ENCODE assay signal across 10 mouse cellular contexts in genomic region chr17:29993488-29993887, GRCm38 (mm10). TPM values are rescaled to one million over a fixed set of nuclear protein-coding genes. Genes with fewer than 3 reads are reported as not detected.
DNase-seq lines count a peak whose midpoint lies in the region; ATAC-seq lines count a peak whose summit lies in the region.
"Had no signal": no experiment of that assay in that cellular context is flagged by ENCODE, and none has a peak within 500 bp of the region (broad histone marks: within the 10 kb centered on the region; RNA-seq: fewer than 3 reads in every experiment).

No protein-coding gene starts in this region.

- H3K4me3 ChIP-seq in midbrain, embryonic 14.5 days (replicated peaks; ENCODE audit: low read depth, low read length): no peak overlapping the region
- H3K4me3 ChIP-seq in midbrain, embryonic 15.5 days: no peak overlapping the region
- no peak overlapping the region for H3K4me3 ChIP-seq in kidney, embryonic 15.5 days (replicated peaks)
- H3K4me3 ChIP-seq: limb, embryonic 13.5 days had no signal

- no peak overlapping the region for H3K9ac ChIP-seq in midbrain, embryonic 14.5 days (replicated peaks; ENCODE audit: low read length)
- H3K9ac ChIP-seq in midbrain, embryonic 15.5 days: no peak overlapping the region
- H3K9ac ChIP-seq in kidney, embryonic 15.5 days: no peak overlapping the region
- H3K9ac ChIP-seq: limb, embryonic 13.5 days had no signal

- no peaks in the 10 kb centered on the region for H3K4me1 ChIP-seq in midbrain, embryonic 14.5 days (ENCODE audit: control insufficient read depth, insufficient read depth, low read length)
- no peaks in the 10 kb centered on the region for H3K4me1 ChIP-seq in midbrain, embryonic 15.5 days
- H3K4me1 ChIP-seq in kidney, embryonic 15.5 days: no peaks in the 10 kb centered on the region
- H3K4me1 ChIP-seq: limb, embryonic 13.5 days had no signal

- 0 out of 2 replicates have a peak, but pooled peaks cover 3% of the 10 kb centered on the region for H3K27me3 ChIP-seq in midbrain, embryonic 14.5 days (ENCODE audit: control insufficient read depth, insufficient read depth, low read length)
- H3K27me3 ChIP-seq in midbrain, embryonic 15.5 days (replicated peaks): no peaks in the 10 kb centered on the region
- no peaks in the 10 kb centered on the region for H3K27me3 ChIP-seq in kidney, embryonic 15.5 days
- H3K27me3 ChIP-seq: limb, embryonic 13.5 days had no signal

- no peak for ATAC-seq in midbrain, embryonic 14.5 days (ENCODE audit: low FRiP score, low TSS enrichment)
- ATAC-seq in midbrain, embryonic 15.5 days (replicated peaks): no peak
- ATAC-seq in kidney, embryonic 15.5 days (replicated peaks; ENCODE audit: low FRiP score): no peak
- ATAC-seq: lung, postnatal 0 days had no signal

- 82% methylated on average over 8 of the region's 8 CpGs for WGBS in midbrain, embryonic 14.5 days
- WGBS in midbrain, embryonic 15.5 days: 73% methylated on average over 8 of the region's 8 CpGs
- WGBS in kidney, embryonic 15.5 days: 70% methylated on average over 8 of the region's 8 CpGs

- DNase-seq in midbrain, embryonic 14.5 days: no peak
- peak; percentile 45 to 53 for DNase-seq in frontal cortex, postnatal 10 days (ENCODE audit: low spot score in 2 of 2)
- peak; percentile 55 for DNase-seq in left cerebral cortex, adult 11 months (ENCODE audit: low spot score)
- no peak for DNase-seq in ovary, postnatal 14 days (ENCODE audit: low spot score)
- no peak for DNase-seq in gastrocnemius, postnatal 36 days
- DNase-seq: thymus, postnatal 25 days had no signal

- intact Hi-C loops in gastrocnemius, postnatal 36 days (cut with DNase I): no loop called here

- 0 out of 2 replicates have a peak overlapping the region, but pooled peaks have one; percentile 2 for H3K27ac ChIP-seq in midbrain, embryonic 14.5 days (replicated peaks; ENCODE audit: low read depth, low read length)
- H3K27ac ChIP-seq in midbrain, embryonic 15.5 days: no peak overlapping the region
- no peak overlapping the region for H3K27ac ChIP-seq in kidney, embryonic 15.5 days
- H3K27ac ChIP-seq: limb, embryonic 13.5 days had no signal

- H3K36me3 ChIP-seq in midbrain, embryonic 14.5 days (ENCODE audit: control insufficient read depth, insufficient read depth, low read length): no peaks in the 10 kb centered on the region
- H3K36me3 ChIP-seq in midbrain, embryonic 15.5 days (replicated peaks): no peaks in the 10 kb centered on the region
- no peaks in the 10 kb centered on the region for H3K36me3 ChIP-seq in kidney, embryonic 15.5 days
- H3K36me3 ChIP-seq: limb, embryonic 13.5 days had no signal

- H3K9me3 ChIP-seq in midbrain, embryonic 14.5 days (ENCODE audit: control insufficient read depth, low read length): no peaks in the 10 kb centered on the region
- no peaks in the 10 kb centered on the region for H3K9me3 ChIP-seq in midbrain, embryonic 15.5 days
- no peaks in the 10 kb centered on the region for H3K9me3 ChIP-seq in kidney, embryonic 15.5 days (replicated peaks)

- H3K4me2 ChIP-seq in midbrain, embryonic 14.5 days (ENCODE audit: low read length): no peak overlapping the region
- H3K4me2 ChIP-seq in midbrain, embryonic 15.5 days: no peak overlapping the region
- H3K4me2 ChIP-seq in kidney, embryonic 15.5 days: no peak overlapping the region
- H3K4me2 ChIP-seq: limb, embryonic 13.5 days had no signal

RNA-seq across cellular contexts. Expression of gene Zfand3, which starts 11.0 kb away (rescaled TPM):
- 49.9 and 66.9 TPM in 2 replicates for polyA plus RNA-seq in midbrain, embryonic 14.5 days (2014; fragmentation: Nextera tagmentation; extraction: Ambion mirVana)
- 51.0 and 58.0 TPM in 2 replicates for polyA plus RNA-seq in midbrain, embryonic 15.5 days (2015; fragmentation: Nextera tagmentation; extraction: Ambion mirVana)
- 53.0 and 58.4 TPM in 2 replicates for polyA plus RNA-seq in kidney, embryonic 15.5 days (2015; fragmentation: Nextera tagmentation; extraction: Ambion mirVana)
- 100 to 1,000 TPM; 155 to 159 TPM for total RNA-seq in gastrocnemius, postnatal 36 days (2021)

RNA-seq across cellular contexts. Expression of gene Mdga1, which starts 23.6 kb away (rescaled TPM):
- 20.0 and 20.5 TPM in 2 replicates for polyA plus RNA-seq in midbrain, embryonic 14.5 days (2014; fragmentation: Nextera tagmentation; extraction: Ambion mirVana)
- 19.6 and 22.0 TPM in 2 replicates for polyA plus RNA-seq in midbrain, embryonic 15.5 days (2015; fragmentation: Nextera tagmentation; extraction: Ambion mirVana)
- polyA plus RNA-seq in kidney, embryonic 15.5 days (2015; fragmentation: Nextera tagmentation; extraction: Ambion mirVana): 1.0 and 2.1 TPM in 2 replicates
- total RNA-seq in gastrocnemius, postnatal 36 days (2021): 10 to 100 TPM; 44.9 to 47.7 TPM

Comparison
In these comparisons a context has a peak if more than half of its experiments do, and no peak if none do; other contexts are left out.
1. DNase-seq: peak in frontal cortex, postnatal 10 days (2 of 2) and left cerebral cortex, adult 11 months (single experiment); none in midbrain, embryonic 14.5 days (single experiment), ovary, postnatal 14 days (single experiment) and gastrocnemius, postnatal 36 days (0 of 2).